In genomic region chr1:41449972-41450371, GRCm38 (mm10) we compare ENCODE assay signal across 18 mouse cellular contexts.
"Had no signal": no experiment of that assay in that cellular context is flagged by ENCODE, and none has a peak within 500 bp of the region (broad histone marks: within the 10 kb centered on the region; RNA-seq: fewer than 3 reads in every experiment).

No protein-coding gene starts in this region.

- H3K9ac ChIP-seq: lung, embryonic 14.5 days; midbrain, embryonic 13.5 days; midbrain, embryonic 15.5 days; neural tube, embryonic 13.5 days; neural tube, embryonic 15.5 days had no signal

- H3K4me2 ChIP-seq: lung, embryonic 14.5 days; midbrain, embryonic 13.5 days; midbrain, embryonic 15.5 days; neural tube, embryonic 13.5 days; neural tube, embryonic 15.5 days had no signal

- H3K9me3 ChIP-seq: midbrain, embryonic 10.5 days; midbrain, embryonic 13.5 days; midbrain, embryonic 15.5 days; neural tube, embryonic 13.5 days; neural tube, embryonic 15.5 days had no signal

- H3K4me3 ChIP-seq: midbrain, embryonic 10.5 days; midbrain, embryonic 13.5 days; midbrain, embryonic 15.5 days; myocyte; neural tube, embryonic 13.5 days; neural tube, embryonic 15.5 days had no signal

- H3K4me1 ChIP-seq: midbrain, embryonic 13.5 days; midbrain, embryonic 15.5 days; neural tube, embryonic 13.5 days; neural tube, embryonic 15.5 days had no signal

- ATAC-seq: midbrain, embryonic 13.5 days; midbrain, embryonic 15.5 days had no signal

- DNase-seq: lung, adult 18-20 months; lung, embryonic 14.5 days; lung, postnatal 10 days; lung, postnatal 4 days; retina, postnatal 1 day; right cerebral cortex, adult 18-20 months; right cerebral cortex, postnatal 25 days; right cerebral cortex, postnatal 4 days; spleen, adult 18-20 months; thymus, adult 18-20 months; thymus, postnatal 14 days; thymus, postnatal 36 days had no signal

- H3K36me3 ChIP-seq: midbrain, embryonic 10.5 days; midbrain, embryonic 13.5 days; midbrain, embryonic 15.5 days; neural tube, embryonic 13.5 days; neural tube, embryonic 15.5 days had no signal

- H3K27me3 ChIP-seq: midbrain, embryonic 13.5 days; midbrain, embryonic 15.5 days; neural tube, embryonic 13.5 days; neural tube, embryonic 15.5 days had no signal

- H3K27ac ChIP-seq: midbrain, embryonic 10.5 days; midbrain, embryonic 13.5 days; midbrain, embryonic 15.5 days; neural tube, embryonic 13.5 days; neural tube, embryonic 15.5 days had no signal
